Mouse (Mus musculus) embryo, embryonic 11.5 days (tissue): ENCODE measurements around the gene Arfrp1.

Experiments
- DNase-seq: peaks from one replicate; pipeline ENCODE4 v3.0.0-alpha.2; 2012; ENCODE audit warnings: low read depth, low spot score

Arfrp1 gene

DNA sequence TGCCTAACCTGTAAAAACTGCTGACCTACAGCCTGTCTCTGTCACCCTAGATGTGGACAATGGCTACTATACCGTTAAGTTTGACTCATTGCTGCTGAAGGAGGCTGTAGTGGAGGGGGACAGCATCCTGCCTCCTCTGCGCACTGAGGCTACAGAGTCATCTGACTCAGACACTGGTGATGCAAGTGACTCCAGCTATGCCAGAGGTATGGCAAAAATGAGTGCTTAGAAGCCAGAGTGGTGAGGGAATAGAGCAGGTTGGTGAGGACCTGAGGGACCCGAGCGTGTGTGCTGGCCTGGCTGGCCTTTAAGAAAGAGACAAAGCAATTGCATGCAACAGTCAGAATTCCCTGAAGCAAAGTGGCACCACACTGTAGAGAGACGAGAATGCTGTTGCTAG is 13.5 kb upstream of the Arfrp1 start:
- no peak for DNase-seq

- no peak for DNase-seq
These were observed 12.0 kb upstream of the Arfrp1 start for GRCm38 (mm10) chr2:181377230-181377629.

DNA sequence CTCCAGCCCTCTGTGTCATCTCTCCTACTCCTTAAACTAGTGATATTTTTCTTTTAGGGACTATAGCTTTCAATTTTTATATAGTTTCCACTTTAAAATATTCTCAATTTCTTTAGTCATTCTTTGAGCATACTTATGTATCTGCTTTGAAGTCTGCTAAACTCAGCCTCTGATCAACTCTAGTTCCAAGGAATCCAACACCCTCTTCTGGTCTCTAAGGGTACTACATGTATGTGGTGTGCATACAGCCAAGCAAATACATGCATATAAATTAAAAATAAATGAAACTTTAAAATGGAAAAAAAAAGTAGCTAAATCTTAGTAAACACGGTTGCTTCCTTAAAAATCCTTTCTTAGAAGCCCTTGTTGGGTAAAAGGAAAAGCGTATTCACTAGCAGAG is 10.6 kb upstream of the Arfrp1 start:
- DNase-seq, result peak; percentile 13

DNA sequence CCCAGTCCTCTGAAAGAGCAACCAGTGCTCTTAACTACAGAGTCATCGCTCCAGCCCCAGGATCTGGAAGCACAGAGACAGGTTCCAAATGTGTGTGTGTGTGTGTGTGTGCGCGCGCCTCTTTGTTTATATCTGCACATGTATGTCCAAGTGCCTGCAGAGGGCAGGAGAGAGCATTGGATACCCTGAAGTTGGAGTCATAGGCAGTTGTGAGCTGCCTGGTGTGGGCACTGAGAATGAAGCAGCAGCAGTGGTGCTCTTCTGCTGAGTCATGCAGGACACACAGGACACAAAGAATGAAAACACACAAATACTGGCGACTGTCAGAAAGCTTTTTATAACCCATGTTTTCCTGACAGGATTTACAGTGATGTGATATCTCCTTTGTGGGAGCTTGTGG is 4.8 kb upstream of the Arfrp1 start:
- DNase-seq, result no peak

- peak; percentile 14 for DNase-seq
These were observed 461 bp upstream of the Arfrp1 start for GRCm38 (mm10) chr2:181365655-181366075.

GRCm38 (mm10) chr2:181364487-181364859 is 731 bp downstream of the Arfrp1 start:
- no peak for DNase-seq

- no peak for DNase-seq
These were observed 1.3 kb downstream of the Arfrp1 start for GRCm38 (mm10) chr2:181363946-181364345.

DNA sequence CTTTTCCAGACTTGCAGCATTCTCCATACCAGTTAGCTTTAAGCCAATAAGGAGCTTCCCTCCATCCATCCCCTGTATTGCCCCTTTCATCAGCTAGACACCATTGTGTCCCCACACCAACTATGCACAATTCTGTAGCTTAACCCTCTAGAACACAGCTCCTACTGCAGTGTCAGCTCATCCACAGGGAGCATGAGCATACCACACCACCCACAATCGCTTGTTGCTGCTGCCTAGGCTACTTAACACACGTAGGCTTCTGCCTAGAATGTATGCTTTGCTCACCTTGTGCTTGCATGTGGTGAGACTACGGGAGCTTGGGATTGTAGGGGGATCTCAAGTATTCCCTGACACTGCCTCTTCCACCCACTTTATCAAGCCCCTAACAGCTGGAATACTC is 8.4 kb downstream of the Arfrp1 start:
- DNase-seq, result no peak

DNA sequence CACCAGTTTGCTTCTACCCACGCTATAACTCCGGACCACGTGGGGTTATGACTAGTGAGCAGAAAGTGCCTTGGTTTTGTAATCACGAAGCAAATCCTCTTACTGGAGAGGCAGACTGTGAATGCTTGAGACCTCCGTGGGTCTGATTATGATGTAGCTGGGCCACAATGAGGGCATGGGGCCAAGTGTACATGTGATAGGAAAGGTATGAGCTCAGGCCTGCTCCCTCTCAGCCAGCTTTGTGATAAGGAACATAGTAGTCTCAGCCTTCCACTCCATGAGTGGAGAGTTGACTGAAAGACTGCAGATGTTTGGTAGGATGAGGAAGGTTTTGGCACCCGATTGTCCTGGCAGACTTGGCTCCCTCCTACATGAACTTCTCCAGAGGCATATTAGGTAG is 22.4 kb downstream of the Arfrp1 start:
- DNase-seq, result no peak

DNA sequence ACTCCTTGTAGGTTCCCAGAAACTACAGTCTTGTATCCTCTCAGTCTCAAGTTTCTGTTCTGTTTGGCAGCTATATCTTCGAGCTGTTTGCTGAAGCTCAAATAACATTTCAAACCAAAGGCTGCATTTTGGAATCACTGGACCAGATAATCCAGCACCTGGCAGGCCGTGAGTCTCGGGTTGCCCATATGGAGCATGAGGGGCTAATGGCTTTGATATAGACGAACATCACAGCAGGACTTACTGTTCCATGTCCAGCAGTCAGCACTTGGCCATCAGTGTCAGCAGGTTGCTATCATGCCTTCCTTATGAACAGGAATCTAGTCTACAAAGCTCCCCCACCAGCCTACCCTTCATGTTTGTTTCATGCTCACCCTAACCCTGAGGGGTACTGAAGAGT is 24.8 kb downstream of the Arfrp1 start:
- no peak for DNase-seq

GRCm38 (mm10) chr2:181334023-181334422 is 31.2 kb downstream of the Arfrp1 start:
- peak; percentile 41 for DNase-seq

GRCm38 (mm10) chr2:181332542-181332941 is 32.7 kb downstream of the Arfrp1 start:
- no peak for DNase-seq

- no peak for DNase-seq
These were observed 39.1 kb downstream of the Arfrp1 start for GRCm38 (mm10) chr2:181326098-181326497.

DNA sequence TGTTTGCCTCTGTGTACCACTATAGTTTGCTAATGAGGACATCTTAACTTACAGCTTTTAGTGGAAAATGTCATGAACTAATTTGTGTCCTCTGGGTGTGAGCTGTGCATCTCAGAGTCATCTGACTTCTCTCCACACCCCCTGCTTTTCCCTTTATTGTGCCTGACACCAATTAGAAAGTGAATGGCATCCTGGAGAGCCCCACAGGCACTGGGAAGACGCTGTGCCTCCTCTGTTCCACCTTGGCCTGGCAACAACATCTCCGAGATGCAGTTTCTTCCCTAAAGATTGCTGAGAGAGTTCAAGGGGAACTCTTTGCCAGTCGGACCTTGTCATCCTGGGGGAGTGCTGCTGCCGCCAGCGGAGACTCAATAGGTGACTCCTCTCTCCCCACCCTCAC is 43.1 kb downstream of the Arfrp1 start:
- no peak for DNase-seq

DNA sequence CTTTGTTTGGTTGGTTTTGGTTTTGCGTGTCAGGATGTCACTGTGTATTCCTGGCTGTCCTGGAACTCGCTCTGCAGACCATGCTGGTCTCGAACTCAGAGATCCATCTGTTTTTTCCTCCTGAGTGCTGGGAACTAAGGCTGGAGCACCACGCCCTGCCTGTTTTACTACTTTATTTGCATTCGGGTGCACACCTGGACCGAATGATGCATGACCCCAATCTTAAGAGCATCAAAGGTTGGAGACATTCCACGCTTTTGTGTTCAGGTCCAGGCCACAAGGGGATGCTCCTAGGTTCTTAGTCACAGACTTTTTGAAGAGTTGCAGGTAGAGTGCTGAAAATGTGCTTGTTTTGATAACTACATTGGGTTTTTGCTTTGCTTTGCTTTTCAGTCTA is 45.1 kb downstream of the Arfrp1 start:
- DNase-seq, result no peak

GRCm38 (mm10) chr2:181319248-181320102 is 45.7 kb downstream of the Arfrp1 start, which contains the start of gene Rtel1:
Rtel1 (plus strand) TSS chr2:181319739.
- peak; percentile 80 for DNase-seq

DNA sequence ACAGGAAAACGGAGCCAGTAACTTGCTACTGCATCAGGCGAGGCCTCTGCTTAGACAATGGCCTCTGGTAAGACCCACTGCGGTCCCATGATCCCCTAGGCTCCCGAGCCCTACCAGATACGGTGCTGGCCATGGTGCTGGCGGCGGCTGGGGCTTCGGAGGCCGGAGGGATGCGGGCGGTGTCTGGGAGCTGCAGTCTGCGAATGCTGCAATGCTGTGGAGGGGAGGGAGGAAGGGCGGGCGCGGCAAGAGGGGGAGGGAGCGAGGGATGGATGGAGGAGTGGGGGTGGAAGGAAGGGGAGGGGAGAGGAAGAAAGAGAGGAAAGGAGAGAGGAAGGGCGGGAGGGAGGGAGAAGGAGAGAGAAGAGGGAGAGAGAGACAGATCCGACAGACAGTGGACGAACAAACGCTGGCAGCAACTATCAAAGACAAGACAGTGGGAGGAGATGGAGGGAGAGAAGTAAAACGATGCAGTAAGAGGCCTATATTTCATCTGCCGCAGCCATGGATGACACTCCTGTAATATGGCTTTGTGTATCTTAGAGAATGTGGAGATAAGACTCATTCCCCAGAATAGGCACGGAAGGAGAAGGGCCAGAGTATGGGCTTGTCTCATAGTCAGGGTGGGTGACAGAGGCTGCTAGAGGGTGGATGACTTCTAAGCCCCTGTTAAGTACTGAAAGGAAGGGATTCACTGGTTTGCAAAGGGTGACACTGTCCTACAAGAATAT is 51.0 kb downstream of the Arfrp1 start, which contains the start of gene Stmn3:
Stmn3 (minus strand) TSS at position 421 of the 731 bp plus-strand sequence.
- DNase-seq, result peak; percentile 45

GRCm38 (mm10) chr2:181313344-181314079 is 51.7 kb downstream of the Arfrp1 start:
- no peak for DNase-seq

DNA sequence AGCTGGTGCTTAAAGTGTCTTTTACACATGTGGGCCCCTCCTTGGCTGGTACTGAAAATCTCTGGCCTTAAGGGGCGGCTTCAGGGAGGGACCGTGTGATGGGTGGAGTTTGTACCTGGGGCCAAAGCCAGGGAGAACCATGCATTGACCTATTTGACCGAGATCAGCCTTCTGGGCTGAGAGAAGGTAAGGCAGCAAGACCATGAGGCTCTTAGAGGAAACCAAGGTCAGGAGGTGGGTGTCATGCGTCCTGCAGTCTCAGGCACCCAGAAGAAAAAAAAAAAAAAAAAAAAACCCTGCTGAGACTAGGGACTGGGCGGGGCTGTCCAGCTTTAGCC is 52.2 kb downstream of the Arfrp1 start:
- no peak for DNase-seq

DNA sequence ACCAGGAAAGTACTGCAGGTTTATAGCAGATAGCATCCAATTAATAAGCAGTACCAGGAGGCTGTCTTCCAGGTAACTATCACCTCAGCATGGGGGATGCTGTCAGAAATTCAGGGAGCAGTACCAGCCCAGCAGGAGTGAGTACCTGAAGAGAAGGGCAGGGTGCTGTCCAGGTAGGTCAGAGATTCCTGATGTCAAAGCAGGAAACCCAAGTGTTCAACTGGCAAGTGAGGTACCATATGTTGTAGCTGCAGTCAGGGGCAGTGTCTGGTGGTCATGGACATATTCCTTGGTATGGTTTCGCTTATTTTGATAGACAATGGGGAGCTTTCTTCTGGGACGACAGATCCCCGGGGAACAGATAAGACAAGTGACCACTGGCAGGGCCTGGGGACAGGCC is 52.8 kb downstream of the Arfrp1 start:
- no peak for DNase-seq
